Mouse (Mus musculus) CH12.LX (cell line): ENCODE data around the gene Coq8b. TPM values are rescaled to one million over a fixed set of nuclear protein-coding genes. Genes with fewer than 3 reads are reported as not detected.

ENCODE experiments used
- DNase-seq: peaks from one replicate; pipeline ENCODE4 v3.0.0-alpha.2; 2013; ENCODE audit errors: extremely low read depth
- H3K27ac ChIP-seq: 2 replicates; pipeline ENCODE4 v1.5.1; 2012; ENCODE audit warnings: low read depth, mild to moderate bottlenecking, control low read depth, moderate library complexity; ENCODE audit not compliant: insufficient read depth
- H3K27me3 ChIP-seq: replicated peaks from 2 replicates; pipeline ENCODE3; 2012; ENCODE audit warnings: inconsistent platforms
- H3K36me3 ChIP-seq, 2 experiments: replicated peaks in 1 of 2; 2 replicates each; pipeline versions ENCODE3 to v1.6.1; 2012; ENCODE audit warnings: inconsistent platforms in 1 of 2, low read length in 1 of 2, mild to moderate bottlenecking in 1 of 2, mixed read lengths in 1 of 2, moderate library complexity in 1 of 2; ENCODE audit not compliant: control insufficient read depth in 1 of 2, insufficient read depth in 1 of 2
- H3K4me1 ChIP-seq, 2 experiments: 2 replicates each; pipeline ENCODE4 v1.6.1; 2012; ENCODE audit warnings: inconsistent platforms in 1 of 2, moderate library complexity in 1 of 2; ENCODE audit not compliant: insufficient read depth in 2 of 2, control insufficient read depth in 1 of 2
- H3K4me2 ChIP-seq: 2 replicates; pipeline ENCODE4 v1.6.1; 2012; ENCODE audit warnings: low read depth, mild to moderate bottlenecking, control low read depth; ENCODE audit not compliant: poor library complexity, insufficient read depth, severe bottlenecking
- H3K4me3 ChIP-seq, 3 experiments: fragments of 150-350 bp in 1 of 3; sonication (generic) in 1 of 3; replicated peaks in 1 of 3; 2 replicates each; pipeline versions ENCODE3 to v1.5.1; 2011 to 2012; ENCODE audit warnings: low read depth in 2 of 3, low read length in 2 of 3, mild to moderate bottlenecking in 2 of 3, moderate library complexity in 2 of 3, control low read depth in 1 of 3, improper control_type of control experiment in 1 of 3, inconsistent platforms in 1 of 3, mixed read lengths in 1 of 3; ENCODE audit not compliant: poor library complexity in 1 of 3
- H3K79me2 ChIP-seq: replicated peaks from 2 replicates; pipeline ENCODE4 v1.6.1; 2012; ENCODE audit warnings: mild to moderate bottlenecking, moderate library complexity; ENCODE audit not compliant: control insufficient read depth, poor library complexity, insufficient read depth, severe bottlenecking; ENCODE audit errors: extremely low read depth
- H3K9ac ChIP-seq: 2 replicates; pipeline ENCODE4 v1.6.1; 2012; ENCODE audit warnings: low read depth, mild to moderate bottlenecking, control low read depth, moderate library complexity; ENCODE audit not compliant: insufficient read depth
- H3K9me3 ChIP-seq: replicated peaks from 2 replicates; pipeline ENCODE3; 2012; ENCODE audit warnings: low read length, inconsistent platforms, mixed read lengths
- BHLHE40 ChIP-seq: IDR thresholded peaks from 2 replicates; pipeline ENCODE4 v1.6.1; 2011; ENCODE audit warnings: mild to moderate bottlenecking, low read depth, low read length, improper control_type of control experiment
- CHD1 ChIP-seq: IDR thresholded peaks from 2 replicates; pipeline ENCODE4 v1.6.1; 2012; ENCODE audit warnings: low read depth, low read length, improper control_type of control experiment, inconsistent platforms
- CHD2 ChIP-seq: IDR thresholded peaks from 2 replicates; pipeline ENCODE4 v1.6.1; 2011; ENCODE audit warnings: low read length, improper control_type of control experiment
- CTCF ChIP-seq, 2 experiments: IDR thresholded peaks in 1 of 2; conservative IDR thresholded peaks in 1 of 2; 2 replicates each; pipeline ENCODE4 v1.5.1; 2011 to 2012; ENCODE audit warnings: low read depth in 2 of 2, low read length in 2 of 2, improper control_type of control experiment in 1 of 2, inconsistent platforms in 1 of 2, mild to moderate bottlenecking in 1 of 2, moderate library complexity in 1 of 2
- ELF1 ChIP-seq: IDR thresholded peaks from 2 replicates; pipeline ENCODE4 v1.6.1; 2014; ENCODE audit warnings: low read depth, mild to moderate bottlenecking, inconsistent platforms, low read length, improper control_type of control experiment
- EP300 ChIP-seq: IDR thresholded peaks from 2 replicates; pipeline ENCODE4 v1.6.1; 2011; ENCODE audit warnings: low read length, improper control_type of control experiment
- ETS1 ChIP-seq: conservative IDR thresholded peaks from 2 replicates; pipeline ENCODE4 v1.6.1; 2012; ENCODE audit warnings: low read depth, mild to moderate bottlenecking, inconsistent platforms, low read length, improper control_type of control experiment, moderate library complexity
- GABPA ChIP-seq: IDR thresholded peaks from 2 replicates; pipeline ENCODE4 v1.6.1; 2012; ENCODE audit warnings: low read depth, low read length, improper control_type of control experiment, inconsistent platforms; ENCODE audit not compliant: insufficient replicate concordance
- HCFC1 ChIP-seq: IDR thresholded peaks from 2 replicates; pipeline ENCODE4 v1.6.1; 2012; ENCODE audit warnings: low read depth, mild to moderate bottlenecking, inconsistent platforms, low read length, improper control_type of control experiment
- IRF4 ChIP-seq: IDR thresholded peaks from 2 replicates; pipeline ENCODE4 v1.6.1; 2014; ENCODE audit warnings: low read depth, mild to moderate bottlenecking, inconsistent platforms, low read length, improper control_type of control experiment
- JUN ChIP-seq: IDR thresholded peaks from 2 replicates; pipeline ENCODE4 v1.6.1; 2011; ENCODE audit warnings: low read depth, mild to moderate bottlenecking, low read length, improper control_type of control experiment, moderate library complexity; ENCODE audit not compliant: insufficient read depth
- JUND ChIP-seq: conservative IDR thresholded peaks from 2 replicates; pipeline ENCODE4 v1.6.1; 2011; ENCODE audit warnings: low read depth, low read length, improper control_type of control experiment
- MAFK ChIP-seq: IDR thresholded peaks from 2 replicates; pipeline ENCODE4 v1.6.1; 2011; ENCODE audit warnings: low read length, improper control_type of control experiment; ENCODE audit not compliant: insufficient replicate concordance
- MAX ChIP-seq: IDR thresholded peaks from 2 replicates; pipeline ENCODE4 v1.6.1; 2011; ENCODE audit warnings: low read length, improper control_type of control experiment
- MAZ ChIP-seq: IDR thresholded peaks from 2 replicates; pipeline ENCODE4 v1.6.1; 2012; ENCODE audit warnings: low read depth, mild to moderate bottlenecking, inconsistent platforms, low read length, improper control_type of control experiment, moderate library complexity
- MEF2A ChIP-seq: IDR thresholded peaks from 2 replicates; pipeline ENCODE4 v1.6.1; 2014; ENCODE audit warnings: low read depth, mild to moderate bottlenecking, inconsistent platforms, low read length, improper control_type of control experiment, borderline replicate concordance
- NRF1 ChIP-seq: IDR thresholded peaks from 2 replicates; pipeline ENCODE4 v1.6.1; 2014; ENCODE audit warnings: low read depth, mild to moderate bottlenecking, inconsistent platforms, low read length, improper control_type of control experiment, moderate library complexity
- PAX5 ChIP-seq: IDR thresholded peaks from 2 replicates; pipeline ENCODE4 v1.6.1; 2012; ENCODE audit warnings: low read length, inconsistent platforms, mixed read lengths
- POLR2AphosphoS2 ChIP-seq: IDR thresholded peaks from 2 replicates; pipeline ENCODE4 v1.6.1; 2011; ENCODE audit warnings: low read depth, low read length, improper control_type of control experiment
- RAD21 ChIP-seq: IDR thresholded peaks from 2 replicates; pipeline ENCODE4 v1.6.1; 2011; ENCODE audit warnings: low read depth, mild to moderate bottlenecking, low read length, improper control_type of control experiment, moderate library complexity
- RCOR1 ChIP-seq: conservative IDR thresholded peaks from 2 replicates; pipeline ENCODE4 v1.6.1; 2012; ENCODE audit warnings: low read depth, mild to moderate bottlenecking, inconsistent platforms, low read length, improper control_type of control experiment
- SIN3A ChIP-seq: IDR thresholded peaks from 2 replicates; pipeline ENCODE4 v1.6.1; 2012; ENCODE audit warnings: low read length, improper control_type of control experiment, inconsistent platforms
- SMC3 ChIP-seq: IDR thresholded peaks from 2 replicates; pipeline ENCODE4 v1.6.1; 2011; ENCODE audit warnings: low read depth, low read length, improper control_type of control experiment
- TCF12 ChIP-seq: IDR thresholded peaks from 2 replicates; pipeline ENCODE4 v1.6.1; 2014; ENCODE audit warnings: low read depth, mild to moderate bottlenecking, inconsistent platforms, low read length, improper control_type of control experiment
- UBTF ChIP-seq: IDR thresholded peaks from 2 replicates; pipeline ENCODE4 v1.6.1; 2012; ENCODE audit warnings: low read depth, mild to moderate bottlenecking, inconsistent platforms, low read length, improper control_type of control experiment, moderate library complexity
- USF1 ChIP-seq: IDR thresholded peaks from 2 replicates; pipeline ENCODE4 v1.6.1; 2014; ENCODE audit warnings: low read depth, mild to moderate bottlenecking, inconsistent platforms, low read length, improper control_type of control experiment
- USF2 ChIP-seq: conservative IDR thresholded peaks from 2 replicates; pipeline ENCODE4 v1.6.1; 2011; ENCODE audit warnings: low read depth, low read length, improper control_type of control experiment
- ZC3H11A ChIP-seq: IDR thresholded peaks from 2 replicates; pipeline ENCODE4 v1.6.1; 2012; ENCODE audit warnings: low read depth, mild to moderate bottlenecking, inconsistent platforms, low read length, improper control_type of control experiment
- ZNF384 ChIP-seq: IDR thresholded peaks from 2 replicates; pipeline ENCODE4 v1.6.1; 2012; ENCODE audit warnings: low read depth, low read length, improper control_type of control experiment, inconsistent platforms
- dilution Hi-C: fragments of 300-500 bp; cut with MboI; formaldehyde crosslinking; loops from 2 replicates; pipeline ENCODE4 v1.14.3; 2020; ENCODE audit warnings: low sequenced_read_pairs; ENCODE audit not compliant: extremely low pct_unique_long_range_greater_than_20kb, extremely low pct_ligation_motif_present
- in situ Hi-C: fragments of 300-500 bp; cut with MboI; formaldehyde crosslinking; loops from 3 replicates; pipeline ENCODE4 v1.14.3; 2019; ENCODE audit warnings: low sequenced_read_pairs, low pct_ligation_motif_present, low pct_unique_long_range_greater_than_20kb, mixed read lengths
- polyA plus RNA-seq: library from polyadenylated mRNA; unstranded; fragments of >175 nt; gene quantifications from 2 replicates; pipeline ENCODE4 v1.2.1, GENCODE M21; 2012; ENCODE audit warnings: low read depth; ENCODE audit not compliant: insufficient read length
- total RNA-seq, 2 experiments: library from RNA; depleted of rRNA; stranded (reverse); fragments of 300-350 nt in 1 of 2; fragments of >200 nt in 1 of 2; gene quantifications; 2 replicates each; pipeline ENCODE4 v1.2.3; 2012 to 2014

The Coq8b gene
- total and polyA plus RNA-seq, 3 experiments = 19.7 to 26.5 (median 21.3) TPM

DNA sequence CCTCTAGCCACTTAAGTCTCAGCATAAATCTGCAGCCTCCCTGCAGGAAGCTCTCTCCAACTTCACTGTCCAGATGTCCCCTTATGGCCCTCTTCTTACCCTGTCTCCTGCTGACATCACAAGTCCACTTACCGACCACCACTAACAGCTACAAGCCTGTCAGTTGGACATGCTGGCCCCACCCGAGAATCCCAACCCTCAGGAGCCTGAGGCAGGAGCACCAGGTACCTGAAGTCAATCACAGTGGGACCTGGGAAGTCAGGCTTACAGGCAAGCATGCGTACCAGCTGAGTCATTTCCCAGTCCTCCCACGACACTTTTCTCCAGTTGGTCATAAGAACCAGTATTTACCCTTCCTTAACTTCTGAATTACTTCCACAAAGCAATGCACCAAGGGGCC is 39.1 kb upstream of the Coq8b start:
- no peak for TF ChIP-seq ELF1
- no peak for TF ChIP-seq GABPA
- no peak for TF ChIP-seq USF2
- TF ChIP-seq CHD1 = no peak
- no peak for TF ChIP-seq MAX
- in situ Hi-C loops = loop anchor here (5.0 kb wide), 1 partner anchor 34 kb away; the partner anchor contains the start of gene Itpkc
- Histone ChIP-seq H3K79me2 (peaks cover 40% of the 10 kb centered on the region), H3K36me3 (peaks cover 49 to 72% of the 10 kb centered on the region in 2 experiments), H3K9ac (no peak overlapping the region), H3K27ac (no peak overlapping the region), H3K4me2 (no peak overlapping the region; the same call in 1 of the 2 replicates), H3K9me3 (peaks cover 8% of the 10 kb centered on the region), H3K4me3 (peak overlapping the region in 1 of 3 experiments; percentile 20), H3K27me3 (no peaks in the 10 kb centered on the region), H3K4me1 (peaks cover 15 to 53% of the 10 kb centered on the region in 2 experiments)
- dilution Hi-C loops = no loop called here
- no peak for DNase-seq

DNA sequence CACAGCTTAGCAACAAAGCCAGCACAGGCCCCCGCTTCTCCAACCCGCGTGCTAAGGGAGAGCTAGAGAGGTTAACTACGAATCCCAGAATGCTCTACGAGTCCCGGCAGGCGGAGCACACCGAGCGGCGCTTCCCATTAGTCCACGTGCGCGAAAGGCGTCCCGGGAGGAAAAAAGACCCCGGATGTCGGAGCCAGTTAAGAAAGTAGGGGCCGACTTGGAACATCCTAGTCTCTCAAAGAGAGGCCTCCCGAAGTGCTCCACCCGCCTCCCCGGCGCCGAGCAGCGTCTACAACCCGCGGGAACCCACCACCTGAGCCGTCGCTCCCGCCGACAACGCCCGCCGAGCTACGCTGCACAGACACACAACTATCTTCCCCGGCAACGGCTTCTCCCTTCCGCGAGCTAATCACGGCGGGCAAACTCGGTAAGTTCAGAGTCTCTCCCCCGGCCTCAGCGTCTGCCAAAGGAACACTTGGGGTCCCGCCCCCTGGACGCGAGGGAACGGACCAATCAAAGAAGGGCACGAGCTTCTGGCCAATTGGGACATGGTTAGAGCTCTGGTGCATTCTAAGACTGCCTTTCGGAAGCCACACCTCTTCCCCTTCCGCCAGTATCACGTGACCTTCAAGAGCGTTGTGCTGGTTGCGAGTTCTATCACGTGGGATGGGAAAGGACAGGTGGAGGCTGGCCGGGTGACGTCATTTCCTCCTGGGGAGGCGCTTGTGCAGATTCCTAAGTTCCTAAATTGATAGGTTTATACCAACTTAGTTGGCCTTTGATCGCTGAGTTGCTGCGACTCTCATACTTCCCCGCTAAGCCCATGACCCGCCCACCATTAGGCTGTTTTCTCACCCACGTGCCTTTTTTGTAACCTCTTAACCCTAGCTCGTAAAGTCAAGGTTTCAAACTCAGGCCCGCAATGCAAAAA is 36.9 kb upstream of the Coq8b start, which contains the start of the genes BC024978 and Snrpa:
Gene BC024978, plus strand, starts transcription at position 101 of the 931 bp plus-strand sequence.
Gene Snrpa, minus strand, starts transcription at position 591 of the 931 bp plus-strand sequence.
- peak; percentile 100 for DNase-seq
- Histone ChIP-seq H3K27me3 (no peaks in the 10 kb centered on the region), H3K4me3 (peak within 1 kb of the TSS; percentile 91 to 95 (median 94)), H3K79me2 (peaks cover 33% of the 10 kb centered on the region), H3K36me3 (peaks cover 29 to 60% of the 10 kb centered on the region in 2 experiments), H3K4me1 (peaks cover 15 to 62% of the 10 kb centered on the region in 2 experiments), H3K9ac (peak within 1 kb of the TSS; percentile 98), H3K27ac (peak within 1 kb of the TSS; percentile 92), H3K9me3 (peaks cover 1% of the 10 kb centered on the region), H3K4me2 (peak within 1 kb of the TSS; percentile 91)
- dilution Hi-C loops = no loop called here
- in situ Hi-C loops = no loop called here
- TF ChIP-seq MAFK (no peak), GABPA (no peak; the same call in 1 of the 2 replicates), BHLHE40 (peak; percentile 94), NRF1 (peak; percentile 40; the same call in 1 of the 2 replicates), USF2 (peak; percentile 99), ZC3H11A (no peak), ELF1 (peak; percentile 86), CHD2 (no peak), ZNF384 (no peak), JUN (peak; percentile 90), MEF2A (no peak), SMC3 (no peak), POLR2AphosphoS2 (0 out of 2 replicates have a peak, but pooled peaks have one; percentile 67), PAX5 (no peak), IRF4 (no peak), ETS1 (peak; percentile 76), MAZ (no peak), MAX (peak; percentile 99), CHD1 (peak; percentile 53), USF1 (peak; percentile 100), RAD21 (no peak), UBTF (no peak), SIN3A (peak; percentile 83; the same call in 1 of the 2 replicates), JUND (peak; percentile 94), CTCF (conservative IDR thresholded peaks at IDR 0.05 in 1 of 2, IDR thresholded peaks at IDR 0.05 in 1 of 2; ENCODE audit: low read depth in 2 of 2, low read length in 2 of 2) (no peak), TCF12 (peak; percentile 83), HCFC1 (peak; percentile 87), RCOR1 (no peak), EP300 (peak; percentile 55; the same call in 1 of the 2 replicates)
